Mouse (Mus musculus) frontal cortex, postnatal 25 days (tissue): ENCODE measurements around the gene Msh6.
"Not testable (repeated sequence)": the region's sequence is repeated elsewhere in the genome, so short reads cannot be mapped to it uniquely, and the experiment has no call there.

ENCODE experiments used
- DNase-seq, 2 experiments: peaks; one replicate each; pipeline ENCODE4 v3.0.0; 2022; ENCODE audit warnings: low spot score in 2 of 2

Msh6 gene

GRCm38 (mm10) chr17:87974629-87975228 is at the start of gene Msh6:
TSS of gene Msh6 (plus strand) at chr17:87975062.
- peak; percentile 53 to 68 for DNase-seq

- no peak for DNase-seq
Observed at GRCm38 (mm10) chr17:87934326-87934725, 40.5 kb upstream of the Msh6 start.

DNA sequence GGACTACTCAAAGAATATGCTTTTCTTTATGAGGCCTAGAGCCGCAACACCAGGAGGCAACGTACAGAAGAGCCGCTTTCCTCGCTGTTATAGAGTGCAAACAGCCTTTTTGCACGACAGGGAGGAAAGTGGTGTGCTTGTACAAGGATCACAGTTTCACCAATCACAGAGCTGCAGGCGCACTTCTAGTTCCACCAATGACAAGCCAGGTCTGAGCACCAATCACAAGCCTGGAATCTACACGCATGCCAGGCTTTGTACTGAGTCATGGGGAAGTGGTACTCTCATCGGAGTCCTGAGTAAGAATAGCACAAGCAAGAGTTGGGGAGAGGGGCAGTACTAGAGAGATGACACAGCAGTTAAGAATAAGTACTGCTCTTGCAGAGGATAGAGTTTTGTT is 40.1 kb upstream of the Msh6 start:
- DNase-seq, result no peak

DNA sequence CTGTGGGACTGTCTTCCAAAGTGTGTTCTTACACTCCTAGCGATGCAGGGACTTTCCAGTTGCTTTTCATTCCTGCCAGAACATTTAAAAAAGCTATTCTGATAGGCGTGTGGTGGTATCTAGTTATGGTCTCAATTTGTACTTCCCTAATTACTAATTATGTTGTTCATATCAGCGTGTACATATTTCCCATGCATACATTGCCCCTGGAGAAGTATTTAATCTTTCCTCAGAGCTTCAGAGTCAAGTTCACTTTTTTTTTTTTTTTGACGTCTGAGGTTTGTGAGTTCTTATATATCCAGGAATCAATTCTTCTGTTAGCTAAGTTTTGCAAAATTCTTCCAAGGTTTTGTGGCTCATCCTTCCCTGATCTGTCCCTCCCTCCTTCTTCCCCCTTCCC is 38.7 kb upstream of the Msh6 start:
- no peak for DNase-seq

GRCm38 (mm10) chr17:87948965-87949584 is 25.8 kb upstream of the Msh6 start:
- peak; percentile 76 to 82 for DNase-seq

- not testable (repeated sequence) for DNase-seq
Observed at GRCm38 (mm10) chr17:87954618-87955124, 20.2 kb upstream of the Msh6 start.

DNA sequence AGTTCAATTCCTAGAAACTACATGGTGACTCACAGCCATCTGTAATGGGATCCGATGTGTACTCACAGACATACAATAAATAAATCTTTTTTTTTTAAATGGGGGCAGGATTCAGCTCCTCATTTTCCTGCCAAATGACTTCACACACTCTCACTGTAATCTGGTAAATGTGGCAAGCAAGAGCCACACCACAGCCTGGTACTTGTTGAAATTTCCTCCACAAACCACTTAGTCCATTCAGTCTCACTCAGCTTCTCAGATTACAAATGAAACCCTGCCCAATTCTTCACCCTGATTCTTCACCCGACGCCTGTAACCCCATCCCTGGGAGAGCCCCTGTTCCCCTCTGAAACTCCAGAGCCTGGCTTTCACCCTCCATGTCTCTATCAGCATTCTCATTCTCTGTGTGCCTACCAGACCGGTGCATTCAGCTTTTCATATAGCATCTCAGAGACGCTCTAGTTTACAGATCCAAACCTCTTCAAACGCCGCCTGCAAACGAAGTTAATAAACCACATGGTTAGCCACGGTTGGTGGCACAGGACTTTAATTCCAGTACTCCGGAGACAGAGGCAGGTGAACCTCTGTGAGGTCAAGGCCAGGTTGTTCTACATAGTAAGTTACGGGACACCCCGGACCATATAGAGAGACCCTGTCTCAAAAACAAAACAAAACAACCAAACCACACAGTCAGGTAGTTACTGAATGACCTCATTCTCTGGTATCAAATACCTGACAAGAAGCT is 17.6 kb upstream of the Msh6 start:
- no peak for DNase-seq

GRCm38 (mm10) chr17:87958283-87958682 is 16.6 kb upstream of the Msh6 start:
- DNase-seq, result no peak

DNA sequence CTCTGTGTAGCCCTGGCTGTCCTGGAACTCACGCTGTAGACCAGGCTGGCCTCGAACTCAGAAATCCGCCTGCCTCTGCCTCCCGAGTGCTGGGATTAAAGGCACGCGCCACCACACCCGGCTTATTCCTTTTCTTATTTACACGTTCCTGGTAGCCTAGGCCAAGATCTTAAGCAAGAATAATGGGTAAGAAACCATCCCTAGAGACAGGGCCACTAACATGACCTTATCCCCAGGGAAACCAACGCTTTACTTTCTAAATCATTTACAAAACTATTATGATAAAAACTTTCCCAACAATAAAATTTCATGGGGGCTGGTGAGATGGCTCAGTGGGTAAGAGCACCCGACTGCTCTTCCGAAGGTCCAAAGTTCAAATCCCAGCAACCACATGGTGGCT is 15.5 kb upstream of the Msh6 start:
- not testable (repeated sequence) for DNase-seq

GRCm38 (mm10) chr17:87959931-87960330 is 14.9 kb upstream of the Msh6 start:
- not testable (repeated sequence) for DNase-seq

- no peak for DNase-seq
Observed at GRCm38 (mm10) chr17:87963081-87964075, 11.5 kb upstream of the Msh6 start.

- not testable (repeated sequence) for DNase-seq
Observed at GRCm38 (mm10) chr17:87968483-87968926, 6.4 kb upstream of the Msh6 start.

- DNase-seq, result not testable (repeated sequence)
Observed at GRCm38 (mm10) chr17:87971696-87972591, 2.9 kb upstream of the Msh6 start.

- DNase-seq, result no peak
Observed at GRCm38 (mm10) chr17:87972856-87973255, 2.0 kb upstream of the Msh6 start.

DNA sequence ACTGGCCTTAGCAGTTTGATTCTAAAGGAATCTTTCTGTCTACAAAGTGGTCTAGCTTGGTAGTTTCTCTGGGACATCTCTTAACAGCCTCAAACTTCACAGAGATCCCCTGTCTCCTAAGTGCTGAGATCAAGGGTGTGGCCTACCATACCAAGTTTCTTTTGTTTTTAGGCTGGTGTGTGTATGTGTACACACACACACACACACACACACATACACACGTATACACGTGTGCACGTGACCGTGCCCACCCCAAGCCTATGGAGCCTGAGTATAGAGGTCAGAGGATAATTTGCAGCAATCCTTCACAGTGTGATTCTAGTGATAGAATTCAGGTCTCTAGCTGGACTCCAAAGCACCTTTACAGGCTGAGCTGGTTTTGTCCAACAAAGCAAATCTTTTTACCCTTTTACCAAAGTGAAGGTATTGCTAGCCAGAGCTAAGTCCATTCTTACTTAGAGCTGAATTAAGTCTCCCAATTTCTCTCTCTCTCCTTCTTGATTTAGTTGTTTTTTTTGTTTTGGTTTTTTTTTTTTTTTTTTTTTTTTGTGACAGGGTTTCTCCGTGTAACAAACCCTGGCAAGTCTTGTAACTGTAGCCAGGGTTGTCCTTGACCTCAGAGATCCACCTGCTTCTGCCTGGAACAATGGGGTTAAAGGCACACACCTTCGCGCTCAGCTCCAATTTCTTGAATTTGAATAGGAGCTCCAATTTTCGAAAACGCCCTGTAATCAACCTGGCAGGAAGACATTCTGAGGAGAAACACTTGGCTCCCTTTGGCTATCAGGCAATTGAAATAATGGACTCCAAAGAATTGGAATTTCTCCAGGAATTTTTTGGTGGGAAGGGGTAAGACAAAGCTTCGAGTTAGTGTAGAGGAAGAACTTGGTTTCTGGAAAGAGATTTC is 1.3 kb upstream of the Msh6 start:
- no peak for DNase-seq

- DNase-seq, result no peak
Observed at GRCm38 (mm10) chr17:87975229-87975853, 479 bp downstream of the Msh6 start.

DNA sequence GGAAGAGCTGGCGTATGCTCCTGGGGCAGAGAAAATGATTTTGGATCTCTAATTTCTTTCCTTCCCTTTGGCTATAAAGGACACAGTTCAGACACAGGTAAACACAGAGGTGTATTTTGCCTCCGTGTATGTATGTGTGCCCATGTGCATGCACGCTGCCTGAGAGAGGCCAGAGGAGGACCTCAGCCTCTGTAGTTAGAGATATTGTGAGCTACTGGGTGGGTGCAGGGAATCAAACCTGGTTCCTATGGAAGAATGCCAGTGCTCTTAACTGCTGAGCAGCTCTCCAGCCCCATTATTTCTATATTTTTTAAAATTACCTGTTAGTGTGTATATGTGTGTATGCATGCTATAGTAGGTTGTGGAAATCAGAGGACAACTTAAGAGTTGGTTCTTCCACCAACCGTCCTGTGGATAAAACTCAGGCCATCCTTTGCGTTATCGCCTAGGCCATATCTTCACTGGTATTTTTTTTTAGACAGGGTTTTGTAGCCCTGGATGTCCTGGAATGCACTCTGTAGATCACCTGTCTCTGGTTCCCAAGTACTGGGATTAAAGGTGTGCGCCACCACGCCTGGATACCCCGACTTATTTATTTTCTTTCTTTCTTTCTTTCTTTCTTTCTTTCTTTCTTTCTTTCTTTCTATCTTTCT is 1.4 kb downstream of the Msh6 start:
- DNase-seq, result no peak

GRCm38 (mm10) chr17:87976927-87977326 is 2.1 kb downstream of the Msh6 start:
- DNase-seq, result not testable (repeated sequence)
